Mouse (Mus musculus) adrenal gland, postnatal 0 days (tissue): ENCODE measurements around the gene Olfr477. TPM values are rescaled to one million over a fixed set of nuclear protein-coding genes. Genes with fewer than 3 reads are reported as not detected.

ENCODE experiments used
- polyA plus RNA-seq: library from polyadenylated mRNA; unstranded; fragments of >200 nt; fragmentation: Nextera tagmentation; extraction: Ambion mirVana; gene quantifications from 2 replicates; pipeline ENCODE4 v1.2.1, GENCODE M21; 2015

Olfr477 gene
- not detected in 2 replicates for polyA plus RNA-seq

DNA sequence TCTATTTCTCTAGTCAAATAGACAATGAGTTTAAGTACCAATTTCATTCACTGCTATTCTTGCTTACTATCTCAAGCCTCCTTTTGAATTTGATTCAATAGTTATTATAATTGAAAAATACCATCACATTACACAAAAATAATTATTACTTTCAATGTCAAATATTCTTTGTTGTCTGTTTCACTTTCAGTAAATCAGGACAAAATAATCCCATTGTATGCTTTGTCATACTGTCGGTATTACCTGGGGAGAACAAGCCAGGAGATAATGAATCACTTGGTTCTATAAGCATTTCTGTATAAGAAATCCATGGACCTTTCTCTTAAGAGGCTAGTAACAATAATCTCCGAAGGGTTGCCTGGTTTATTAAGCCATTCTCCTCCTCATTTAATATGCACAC, at the start of gene Olfr477:
TSS of gene Olfr477 (plus strand) at position 301 of the 400 bp plus-strand sequence.

DNA sequence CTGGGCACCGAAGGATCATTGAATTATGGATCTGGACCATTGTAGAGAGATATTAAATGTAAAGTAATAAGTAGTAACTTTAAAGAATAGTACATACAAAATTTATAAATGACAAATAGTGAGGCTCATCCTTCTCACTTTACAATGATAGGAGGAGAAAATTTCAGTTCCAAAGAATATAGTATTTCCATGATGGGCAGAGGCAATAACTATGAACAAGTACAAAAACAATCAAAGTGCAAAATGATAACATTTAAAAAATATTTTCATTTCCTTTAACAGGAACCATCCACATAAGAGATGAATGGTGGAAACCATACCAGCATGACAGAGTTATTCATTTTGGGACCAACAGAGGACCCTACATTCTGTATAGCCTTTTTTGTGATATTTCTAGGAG, 32.1 kb upstream of the Olfr477 start, which contains the start of gene Olfr474:
TSS of gene Olfr474 (plus strand) at position 301 of the 400 bp plus-strand sequence.

DNA sequence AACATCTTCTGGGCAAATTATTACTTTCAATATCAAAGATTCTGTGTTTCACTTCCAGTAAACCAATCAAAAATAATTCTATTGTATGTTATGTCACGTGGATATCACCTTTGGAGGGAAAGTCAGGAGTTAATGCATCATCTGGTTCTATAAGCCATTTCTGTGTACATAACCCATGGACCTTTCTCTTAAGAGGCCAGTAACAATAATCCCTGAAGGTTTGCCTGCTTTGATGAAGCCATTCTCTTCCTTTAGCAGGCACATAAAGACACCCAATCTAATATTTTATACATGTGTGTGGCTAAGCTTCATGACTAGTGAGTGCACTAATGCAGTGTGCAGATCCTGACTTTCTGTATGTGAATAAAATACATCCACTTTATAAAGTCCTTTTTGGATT, 22.0 kb upstream of the Olfr477 start, which contains the start of gene Olfr476:
TSS of gene Olfr476 (plus strand) at position 301 of the 400 bp plus-strand sequence.

DNA sequence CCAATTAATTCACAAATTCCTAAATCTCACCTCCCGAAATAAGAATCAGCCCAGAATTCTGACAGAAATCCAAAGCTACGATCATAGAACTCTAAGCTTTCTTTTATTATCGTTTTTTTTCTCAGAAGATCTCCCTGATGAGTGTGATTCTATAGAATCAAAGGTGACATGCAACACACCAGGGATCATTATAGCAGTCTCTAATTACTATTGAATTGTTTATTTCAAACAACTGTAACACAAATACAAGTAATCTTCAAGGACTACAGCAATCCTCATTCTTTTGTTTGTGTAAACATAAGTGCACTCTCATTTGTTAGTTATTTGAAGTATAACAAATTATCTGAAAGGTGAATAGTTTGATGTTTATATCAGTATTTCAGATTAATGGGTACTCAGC, 47.4 kb downstream of the Olfr477 start, which contains the start of gene Olfr478:
TSS of gene Olfr478 (minus strand) at position 101 of the 400 bp plus-strand sequence.

Other genes starting within 250 kb of the Olfr477 start
- 0.14 and 0.15 TPM in 2 replicates for gene Cyb5r2, start 228.7 kb upstream of the Olfr477 start, polyA plus RNA-seq
- gene Ovch2, start 185.5 kb upstream of the Olfr477 start, polyA plus RNA-seq: not detected in 2 replicates
- not detected in 2 replicates for gene Olfr467, start 174.4 kb upstream of the Olfr477 start, polyA plus RNA-seq
- not detected in 2 replicates for gene Olfr469, start 161.2 kb upstream of the Olfr477 start, polyA plus RNA-seq
- gene Olfr470, start 139.2 kb upstream of the Olfr477 start, polyA plus RNA-seq: not detected in 2 replicates
- not detected in 2 replicates for gene Olfr472, start 88.8 kb upstream of the Olfr477 start, polyA plus RNA-seq
- not detected in 2 replicates for gene Olfr473, start 56.2 kb upstream of the Olfr477 start, polyA plus RNA-seq
- not detected in 2 replicates for gene Olfr474, start 32.0 kb upstream of the Olfr477 start, polyA plus RNA-seq
- not detected in 2 replicates for gene Olfr476, start 21.9 kb upstream of the Olfr477 start, polyA plus RNA-seq
- not detected in 2 replicates for gene Olfr478, start 47.3 kb downstream of the Olfr477 start, polyA plus RNA-seq
- not detected in 2 replicates for gene Olfr479, start 64.0 kb downstream of the Olfr477 start, polyA plus RNA-seq
- gene Olfr480, start 80.7 kb downstream of the Olfr477 start, polyA plus RNA-seq: not detected in 2 replicates
- gene Olfr481, start 93.2 kb downstream of the Olfr477 start, polyA plus RNA-seq: not detected in 2 replicates
- gene Olfr482, start 110.9 kb downstream of the Olfr477 start, polyA plus RNA-seq: 0.10 and 0.16 TPM in 2 replicates
- gene Olfr483, start 114.2 kb downstream of the Olfr477 start, polyA plus RNA-seq: not detected in 2 replicates
- gene Olfr484, start 140.8 kb downstream of the Olfr477 start, polyA plus RNA-seq: not detected in 2 replicates
- gene Olfr485, start 173.2 kb downstream of the Olfr477 start, polyA plus RNA-seq: not detected in 2 replicates
- gene Olfr486, start 186.0 kb downstream of the Olfr477 start, polyA plus RNA-seq: not detected in 2 replicates
- not detected in 2 replicates for gene Olfr487, start 227.9 kb downstream of the Olfr477 start, polyA plus RNA-seq